Mouse (Mus musculus) bone marrow macrophage, adult 2 months (primary cell): Measurements from ENCODE around the gene Gm13030. TPM values are rescaled to one million over a fixed set of nuclear protein-coding genes. Genes with fewer than 3 reads are reported as not detected.
"Not testable (repeated sequence)": the region's sequence is repeated elsewhere in the genome, so short reads cannot be mapped to it uniquely, and the experiment has no call there.

Experiments used
- H3K27ac ChIP-seq: 2 replicates; pipeline ENCODE4 v1.5.1; 2012; ENCODE audit warnings: low read depth, low read length; ENCODE audit not compliant: insufficient read depth
- H3K4me1 ChIP-seq: 2 replicates; pipeline ENCODE4 v1.6.1; 2012; ENCODE audit warnings: low read length; ENCODE audit not compliant: control insufficient read depth, insufficient read depth
- H3K4me3 ChIP-seq: 2 replicates; pipeline ENCODE4 v1.5.1; 2012; ENCODE audit warnings: mild to moderate bottlenecking, low read length, moderate library complexity; ENCODE audit not compliant: insufficient read depth
- CTCF ChIP-seq: IDR thresholded peaks from 2 replicates; pipeline ENCODE4 v1.5.1; 2012; ENCODE audit warnings: low read depth, mild to moderate bottlenecking, low read length, moderate library complexity
- POLR2A ChIP-seq: IDR thresholded peaks from 2 replicates; pipeline ENCODE4 v1.6.1; 2012; ENCODE audit warnings: mild to moderate bottlenecking, low read depth, low read length, borderline replicate concordance
- polyA plus RNA-seq: library from polyadenylated mRNA; stranded (reverse); fragments of >200 nt; gene quantifications from 2 replicates; pipeline ENCODE4 v1.2.4, GENCODE M21; 2012; ENCODE audit not compliant: missing spikeins, insufficient read depth, insufficient read length

The Gm13030 gene
- polyA plus RNA-seq, 1 experiment = not detected

DNA sequence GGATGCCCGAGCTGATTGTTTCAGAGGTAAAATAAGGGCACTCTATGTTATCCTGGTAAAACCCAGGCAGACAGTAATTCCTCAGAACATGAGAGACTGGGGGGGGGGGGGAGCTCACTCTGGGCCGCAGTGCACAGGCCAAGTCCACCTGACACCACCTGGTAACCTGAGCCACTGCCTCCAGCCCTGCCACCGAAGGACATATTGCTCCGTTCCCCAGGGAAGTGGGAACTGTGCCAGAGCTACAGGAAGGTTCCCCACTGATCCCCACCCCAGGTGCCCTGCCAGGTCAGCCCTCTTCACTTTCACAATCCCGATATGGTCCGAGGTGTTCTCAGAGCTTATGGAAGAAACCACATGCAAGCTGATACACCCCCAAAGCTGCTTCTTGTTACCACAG, 18.9 kb upstream of the Gm13030 start:
- no peaks in the 10 kb centered on the region for H3K4me1 ChIP-seq
- no peak overlapping the region for H3K27ac ChIP-seq
- TF ChIP-seq CTCF (no peak), POLR2A (no peak)
- H3K4me3 ChIP-seq = no peak overlapping the region

DNA sequence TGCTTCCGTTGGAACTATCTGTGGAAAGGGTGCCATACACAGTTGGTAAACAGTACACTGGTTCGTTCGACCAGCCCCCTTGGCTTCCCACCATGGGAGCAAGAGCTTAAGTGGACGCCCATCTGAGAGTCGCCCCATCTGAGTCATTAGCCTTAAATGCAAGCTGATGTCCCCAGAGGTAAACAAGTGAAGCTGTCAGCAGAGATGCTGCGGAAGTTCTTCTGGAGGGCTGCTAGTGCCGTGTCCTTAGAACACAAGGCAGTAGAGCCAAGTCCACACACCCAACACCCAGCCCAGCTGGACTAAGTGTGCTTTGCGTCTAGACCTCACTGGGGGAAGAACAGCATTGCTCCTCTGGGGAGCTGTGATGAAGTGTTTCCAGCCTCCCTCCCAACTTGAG, 15.9 kb upstream of the Gm13030 start:
- H3K4me1 ChIP-seq = no peaks in the 10 kb centered on the region
- TF ChIP-seq CTCF (no peak), POLR2A (no peak)
- no peak overlapping the region for H3K4me3 ChIP-seq
- no peak overlapping the region for H3K27ac ChIP-seq

DNA sequence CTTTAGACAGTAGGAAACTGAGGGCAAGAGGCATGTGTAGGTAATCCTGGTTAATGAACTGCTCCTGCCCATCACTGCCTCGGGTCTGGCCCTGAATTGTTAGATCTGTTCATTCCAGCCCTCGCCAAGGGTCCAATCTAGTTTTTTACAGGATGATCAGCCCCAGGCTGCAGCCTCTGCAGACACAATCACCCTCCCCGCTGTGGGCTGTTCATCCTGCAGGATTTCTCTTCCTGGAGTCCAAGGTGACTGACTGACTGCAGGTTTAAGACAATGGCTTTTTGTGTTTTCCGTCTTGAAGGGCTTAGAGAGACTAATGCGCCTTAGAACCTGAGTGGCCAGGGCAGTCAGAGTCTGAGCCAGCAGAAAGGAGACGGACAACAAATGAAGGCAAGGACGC, 15.4 kb upstream of the Gm13030 start:
- Histone ChIP-seq H3K4me1 (no peaks in the 10 kb centered on the region), H3K4me3 (no peak overlapping the region), H3K27ac (no peak overlapping the region)
- TF ChIP-seq POLR2A = no peak

DNA sequence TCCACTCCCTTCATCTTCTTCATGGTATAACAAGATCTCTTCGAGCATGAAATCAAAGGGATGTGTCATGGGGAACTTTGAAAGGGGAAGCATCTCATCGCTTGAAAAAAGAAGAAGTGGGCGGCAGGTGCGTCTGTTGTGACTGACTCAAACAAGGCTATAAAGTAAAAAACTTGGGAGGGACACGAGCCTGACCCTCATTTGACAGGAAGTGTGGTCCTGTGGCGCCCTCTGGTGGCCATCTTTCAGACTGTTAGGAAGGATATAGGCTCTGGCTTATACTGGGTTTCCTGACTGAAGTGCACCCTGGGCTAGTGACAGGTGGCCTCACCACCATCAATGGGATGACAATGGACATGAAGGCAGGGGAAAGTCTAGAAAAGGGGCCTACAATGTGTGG, 10.5 kb upstream of the Gm13030 start:
- H3K4me3 ChIP-seq = no peak overlapping the region
- H3K27ac ChIP-seq = no peak overlapping the region
- TF ChIP-seq POLR2A (no peak), CTCF (peak; percentile 79)
- H3K4me1 ChIP-seq = peaks cover 8% of the 10 kb centered on the region

DNA sequence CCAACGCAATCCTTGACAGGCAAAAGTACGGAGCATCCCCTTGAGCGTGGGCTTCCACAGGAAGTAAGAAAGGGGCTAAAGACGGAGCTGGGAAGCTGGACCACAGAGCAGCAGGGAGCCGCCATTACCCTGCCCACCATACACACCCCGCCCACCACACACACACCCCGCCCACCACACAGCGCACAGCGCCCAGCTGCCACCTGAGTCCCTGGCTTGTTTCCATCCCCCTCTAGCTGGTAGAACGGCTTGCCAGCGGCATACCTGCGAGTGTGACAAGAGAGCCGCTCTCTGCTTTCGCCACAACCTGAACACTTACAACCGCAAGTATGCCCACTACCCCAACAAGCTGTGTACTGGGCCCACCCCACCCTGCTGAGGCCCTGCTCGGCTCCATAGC, 8.4 kb upstream of the Gm13030 start:
- peaks cover 26% of the 10 kb centered on the region for H3K4me1 ChIP-seq
- H3K27ac ChIP-seq = no peak overlapping the region
- TF ChIP-seq POLR2A (no peak), CTCF (no peak)
- no peak overlapping the region for H3K4me3 ChIP-seq

DNA sequence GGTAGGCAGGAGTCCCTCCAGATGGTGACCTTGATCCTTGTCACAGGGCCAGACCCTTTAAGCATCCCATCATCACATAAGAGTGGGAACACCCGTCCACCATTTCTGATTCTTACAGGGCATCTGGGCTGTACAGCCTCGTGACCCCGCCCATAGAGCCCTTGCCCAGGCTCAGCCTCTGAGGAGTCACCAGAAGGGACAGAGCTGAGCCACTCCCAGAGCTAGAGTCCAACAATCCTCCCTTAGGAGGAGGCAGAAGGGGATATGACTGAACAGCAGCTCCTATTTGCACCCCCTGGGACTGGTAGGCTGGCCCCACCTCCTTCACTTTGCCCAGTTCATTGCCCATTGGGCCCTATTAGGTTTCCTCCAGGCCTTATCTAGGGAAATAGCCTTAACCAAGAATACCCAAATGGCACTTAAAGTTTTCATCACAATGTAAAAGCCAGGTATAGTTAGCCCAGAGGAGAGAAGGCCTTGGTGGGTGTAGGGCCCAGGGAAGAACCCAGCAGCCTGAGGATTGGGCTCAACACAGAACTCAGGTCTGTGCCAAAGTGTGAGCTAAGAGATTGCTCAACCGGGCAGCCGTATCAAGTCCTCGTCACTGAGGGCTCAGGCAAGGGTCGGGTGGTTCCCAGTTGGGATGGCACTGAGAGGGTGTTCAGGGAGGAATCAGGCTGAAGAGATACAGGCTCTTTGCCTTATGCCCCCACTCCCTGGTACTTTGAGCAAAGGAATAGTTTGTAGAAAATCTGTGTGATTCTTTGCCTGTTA, 7.2 kb upstream of the Gm13030 start:
- Histone ChIP-seq H3K27ac (no peak overlapping the region), H3K4me3 (no peak overlapping the region), H3K4me1 (peaks cover 31% of the 10 kb centered on the region)
- no peak for TF ChIP-seq CTCF
- TF ChIP-seq POLR2A = no peak

DNA sequence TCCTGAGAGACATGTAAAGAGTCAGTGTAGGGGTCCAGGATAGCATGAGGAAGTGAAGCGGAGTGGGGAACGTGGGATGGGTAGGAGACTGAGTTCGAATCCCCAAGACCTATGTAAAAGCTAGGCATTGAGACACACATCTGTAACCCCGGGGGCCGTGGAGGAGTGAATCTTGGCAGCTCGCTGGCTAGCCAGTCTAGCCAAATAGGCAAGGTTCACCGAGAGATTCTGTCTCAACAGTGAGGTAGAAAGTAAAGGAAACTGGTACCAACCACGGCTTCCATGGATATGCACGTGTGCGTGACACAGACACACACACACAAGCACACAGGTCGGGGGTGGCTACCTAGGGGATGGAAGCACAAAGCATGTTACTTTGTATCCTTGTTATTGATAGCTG, 6.0 kb upstream of the Gm13030 start:
- Histone ChIP-seq H3K4me1 (peaks cover 34% of the 10 kb centered on the region), H3K27ac (no peak overlapping the region), H3K4me3 (no peak overlapping the region)
- TF ChIP-seq CTCF (no peak), POLR2A (no peak)

DNA sequence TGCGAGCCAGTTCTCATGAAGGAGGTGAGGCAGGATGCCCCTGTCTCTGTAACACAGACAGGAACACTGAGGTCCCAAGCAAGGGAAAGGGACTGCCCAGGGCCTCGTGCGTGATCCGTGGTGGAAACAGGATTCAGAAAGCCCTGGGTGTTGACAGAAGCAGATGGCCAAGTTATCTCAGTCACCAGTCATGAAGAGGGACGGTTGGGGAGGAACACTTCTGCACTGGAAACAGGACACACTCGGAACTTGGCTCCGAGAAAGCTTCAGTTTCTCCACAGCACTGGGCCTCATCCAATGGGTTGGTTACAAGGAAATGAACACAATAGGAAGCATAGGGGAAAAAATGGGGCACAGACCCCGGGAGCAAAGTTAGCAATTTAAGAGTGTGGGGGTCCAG, 5.0 kb upstream of the Gm13030 start:
- H3K27ac ChIP-seq = no peak overlapping the region
- peaks cover 34% of the 10 kb centered on the region for H3K4me1 ChIP-seq
- TF ChIP-seq CTCF = no peak
- TF ChIP-seq POLR2A = no peak
- no peak overlapping the region for H3K4me3 ChIP-seq

DNA sequence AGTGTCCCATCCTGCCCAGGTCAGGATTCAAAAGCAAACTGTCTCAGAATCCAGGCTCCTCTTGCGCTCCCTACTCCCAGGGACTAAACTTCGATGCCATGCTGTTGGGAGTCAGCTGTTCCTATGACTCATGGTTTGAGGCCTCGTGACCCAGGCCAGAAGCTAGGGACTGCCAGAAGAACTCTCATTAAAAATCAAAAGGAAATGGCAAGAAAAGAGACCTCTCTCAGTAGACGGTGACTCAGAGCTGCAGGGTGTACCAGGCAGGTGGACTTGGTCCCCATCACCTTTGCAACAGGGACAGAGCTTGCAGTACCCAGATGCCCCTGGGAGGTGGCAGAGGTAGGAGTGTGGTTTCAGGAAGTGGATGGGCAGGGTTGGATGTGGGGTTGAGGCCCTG, 4.0 kb upstream of the Gm13030 start, which contains the start of gene Pla2g2e:
TSS of gene Pla2g2e (plus strand) at position 212 of the 400 bp plus-strand sequence.
- Histone ChIP-seq H3K4me1 (peaks cover 34% of the 10 kb centered on the region), H3K27ac (peak within 1 kb of the TSS; percentile 76), H3K4me3 (0 out of 2 replicates have a peak within 1 kb of the TSS, but pooled peaks have one; percentile 12)
- TF ChIP-seq CTCF (no peak), POLR2A (no peak)

DNA sequence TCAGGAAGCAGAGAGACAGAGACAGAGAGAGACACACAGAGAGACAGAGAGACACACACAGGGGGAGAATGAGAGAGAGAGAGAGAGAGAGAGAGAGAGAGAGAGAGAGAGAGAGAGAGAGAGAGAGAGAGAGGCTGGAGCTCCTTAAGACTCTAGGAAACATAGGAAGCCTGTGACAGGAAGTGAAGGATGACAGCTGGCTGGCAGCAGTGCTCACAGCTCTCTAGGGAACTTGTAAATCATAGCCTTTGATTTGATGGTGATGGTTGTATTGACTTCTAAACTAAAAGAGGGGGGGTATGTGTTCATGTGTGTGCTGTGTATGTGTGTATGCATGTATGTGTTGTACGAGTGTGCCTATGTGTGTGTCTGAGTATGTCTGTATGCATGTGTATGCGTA, 2.2 kb upstream of the Gm13030 start:
- H3K4me3 ChIP-seq = no peak overlapping the region
- TF ChIP-seq POLR2A = no peak
- no peak for TF ChIP-seq CTCF

DNA sequence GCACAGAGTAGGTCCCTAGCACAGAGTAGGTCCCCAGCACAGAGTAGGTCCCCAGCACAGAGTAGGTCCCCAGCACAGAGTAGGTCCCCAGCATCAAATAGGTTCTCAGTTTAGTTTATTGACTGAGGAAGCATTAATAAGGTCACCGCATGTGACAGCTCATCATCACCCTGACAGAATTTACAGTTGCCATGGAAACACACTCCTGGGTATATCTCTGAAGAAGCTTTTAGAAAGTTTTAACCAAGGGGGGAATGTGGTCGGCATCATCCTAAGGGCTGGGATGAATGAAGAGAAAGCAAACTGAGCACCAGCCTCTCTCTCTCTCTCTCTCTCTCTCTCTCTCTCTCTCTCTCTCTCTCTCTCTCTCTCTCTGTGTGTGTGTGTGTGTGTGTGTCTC, 1.5 kb upstream of the Gm13030 start:
- not testable (repeated sequence) for H3K27ac ChIP-seq, H3K4me3 ChIP-seq
- H3K4me1 ChIP-seq = peaks cover 26% of the 10 kb centered on the region

More for the DNA sequence above, 2.2 kb upstream of the Gm13030 start:
- Histone ChIP-seq H3K4me1 (peaks cover 29% of the 10 kb centered on the region), H3K27ac (no peak overlapping the region)
